Mouse (Mus musculus) cortical plate, adult 2 months (tissue): ENCODE data around the gene Gm6408. TPM values are rescaled to one million over a fixed set of nuclear protein-coding genes. Genes with fewer than 3 reads are reported as not detected.

Experiments
- polyA plus RNA-seq: library from polyadenylated mRNA; depleted of rRNA; stranded (reverse); fragments of >200 nt; gene quantifications from 2 replicates; pipeline ENCODE4 v1.2.3, GENCODE M21; 2012; rRNA removed

Gm6408 gene
- polyA plus RNA-seq, 1 experiment, result 0.19 TPM

Other genes starting within 250 kb of the Gm6408 start
- gene Wasf3, start 97.0 kb upstream of the Gm6408 start, polyA plus RNA-seq, result 59.9 and 61.7 TPM in 2 replicates
- gene Gm6370, start 9.4 kb downstream of the Gm6408 start, polyA plus RNA-seq, result not detected in 2 replicates
- not detected in 2 replicates for gene 4930449I24Rik, start 20.4 kb downstream of the Gm6408 start, polyA plus RNA-seq
- gene Gm3402, start 32.2 kb downstream of the Gm6408 start, polyA plus RNA-seq, result not detected in 2 replicates
- gene Gm3404, start 43.8 kb downstream of the Gm6408 start, polyA plus RNA-seq, result not detected in 2 replicates
- gene Gm3409, start 55.7 kb downstream of the Gm6408 start, polyA plus RNA-seq, result not detected in 2 replicates
- gene Gm3415, start 74.2 kb downstream of the Gm6408 start, polyA plus RNA-seq, result not detected in 2 replicates
- 37.7 and 41.2 TPM in 2 replicates for gene Gpr12, start 103.3 kb downstream of the Gm6408 start, polyA plus RNA-seq